ENCODE assay signal across 20 mouse cellular contexts in the genomic region with DNA sequence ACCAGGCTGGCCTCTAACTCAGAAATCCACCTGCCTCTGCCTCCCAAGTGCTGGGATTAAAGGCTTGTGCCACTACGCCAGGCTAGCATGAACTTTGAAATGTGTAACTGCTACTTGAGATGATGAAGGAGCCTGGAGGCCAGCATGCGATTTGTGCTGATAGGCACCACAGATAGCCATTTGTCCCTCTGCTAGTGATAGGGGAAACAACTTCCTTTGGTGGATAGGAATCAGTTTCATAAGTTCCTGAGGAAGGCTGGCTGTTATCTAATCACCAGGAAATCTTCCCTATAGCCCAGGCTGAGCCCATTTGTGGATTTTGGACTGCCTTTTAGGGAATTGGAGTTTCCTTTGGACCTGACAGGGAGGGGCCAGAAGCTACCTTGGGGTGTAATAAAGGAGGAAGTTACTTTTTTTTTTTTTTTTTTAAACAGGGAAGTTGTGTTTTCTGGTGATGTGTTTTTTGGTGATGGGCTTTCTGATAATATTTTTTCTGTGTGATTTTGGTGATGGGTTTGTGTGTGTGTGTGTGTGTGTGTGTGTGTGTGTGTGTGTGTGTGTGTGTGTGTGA. TPM values are rescaled to one million over a fixed set of nuclear protein-coding genes. Genes with fewer than 3 reads are reported as not detected.
DNase-seq lines count a peak whose midpoint lies in the region; ATAC-seq and TF ChIP-seq lines count a peak whose summit lies in the region.
"Had no signal": no experiment of that assay in that cellular context is flagged by ENCODE, and none has a peak within 500 bp of the region (broad histone marks: within the 10 kb centered on the region; RNA-seq: fewer than 3 reads in every experiment).

No protein-coding gene starts in this region.

- no peaks in the 10 kb centered on the region for H3K9me3 ChIP-seq in MEL (replicated peaks; ENCODE audit: insufficient read depth, low read length)
- H3K9me3 ChIP-seq: intestine, embryonic 15.5 days had no signal

- H3K27ac ChIP-seq in gastrocnemius, adult 2 months, result peak overlapping the region; percentile 41
- H3K27ac ChIP-seq in MEL (ENCODE audit: control insufficient read depth, low read depth, low read length), result peak overlapping the region; percentile 76
- H3K27ac ChIP-seq: embryonic facial prominence, embryonic 10.5 days; forebrain, embryonic 13.5 days; heart, adult 2 months; hindbrain, embryonic 10.5 days; hindbrain, embryonic 14.5 days; intestine, embryonic 15.5 days had no signal

- H3K4me3 ChIP-seq in gastrocnemius, adult 2 months, result no peak overlapping the region
- 0 out of 4 replicates have a peak overlapping the region, but pooled peaks of 1 of the 2 experiments have one; percentile 0 for H3K4me3 ChIP-seq in MEL (ENCODE audit: control insufficient read depth in 1 of 2, insufficient read depth in 1 of 2, low read depth in 2 of 2, low read length in 2 of 2)
- H3K4me3 ChIP-seq: embryonic facial prominence, embryonic 10.5 days; forebrain, embryonic 13.5 days; heart, adult 2 months; heart, embryonic 12.5 days; hindbrain, embryonic 10.5 days; intestine, embryonic 15.5 days had no signal

- no peak for DNase-seq in gastrocnemius, adult 2 months
- no peak for DNase-seq in gastrocnemius, postnatal 36 days
- DNase-seq in MEL (ENCODE audit: low read depth, low spot score) (peak; percentile 80), MN1 (ENCODE audit: low spot score) (no peak)
- DNase-seq in cerebellum, adult 11-12 months, result no peak
- DNase-seq in frontal cortex, postnatal 14 days (ENCODE audit: low spot score in 2 of 2), result no peak
- DNase-seq: adrenal gland, adult 2 months; adrenal gland, postnatal 25 days; cerebellum, adult 11 months; cerebellum, adult 9-11 months; cerebellum, postnatal 36 days; forebrain, postnatal 0 days; heart, adult 2 months had no signal

- H3K36me3 ChIP-seq in MEL (ENCODE audit: control insufficient read depth in 1 of 2, insufficient read depth in 2 of 2, low read length in 2 of 2), result peaks cover 0 to 11% of the 10 kb centered on the region in 2 experiments; a peak in 2 of 4 replicates
- H3K36me3 ChIP-seq: intestine, embryonic 15.5 days had no signal

- intact Hi-C loops in gastrocnemius, adult 2 months (cut with DNase I), result no loop called here
- intact Hi-C loops in gastrocnemius, postnatal 36 days (cut with DNase I), result no loop called here

- no peak for TF ChIP-seq RAD21 in MEL (IDR thresholded peaks at IDR 0.05; ENCODE audit: low read depth, low read length)

- no peak for TF ChIP-seq POLR2A in MEL (IDR thresholded peaks at IDR 0.05; ENCODE audit: control insufficient read depth in 1 of 2, insufficient read depth in 1 of 2, low read depth in 1 of 2, low read length in 2 of 2, poor library complexity in 1 of 2)

- H3K4me1 ChIP-seq in MEL (ENCODE audit: control insufficient read depth in 1 of 2, insufficient read depth in 2 of 2, low read length in 2 of 2), result peaks cover 9 to 18% of the 10 kb centered on the region in 2 experiments
- H3K4me1 ChIP-seq: embryonic facial prominence, embryonic 10.5 days; forebrain, embryonic 13.5 days; heart, embryonic 12.5 days; intestine, embryonic 15.5 days had no signal

- H3K79me2 ChIP-seq in MEL (ENCODE audit: control insufficient read depth, insufficient read depth, low read length, poor library complexity), result no peaks in the 10 kb centered on the region

- TF ChIP-seq EP300 in MEL (IDR thresholded peaks at IDR 0.05; ENCODE audit: low read depth in 1 of 2, low read length in 2 of 2), result peak; percentile 16 to 77; a peak in 3 of 4 replicates

- H3K27me3 ChIP-seq in MEL (ENCODE audit: control insufficient read depth in 1 of 2, insufficient read depth in 2 of 2, low read length in 2 of 2), result no peaks in the 10 kb centered on the region
- H3K27me3 ChIP-seq: forebrain, embryonic 13.5 days; heart, embryonic 12.5 days; intestine, embryonic 15.5 days had no signal

- no peak overlapping the region for H3K9ac ChIP-seq in MEL (ENCODE audit: control insufficient read depth, low read depth, low read length, poor library complexity, severe bottlenecking)
- H3K9ac ChIP-seq: forebrain, embryonic 13.5 days; forebrain, postnatal 0 days; heart, embryonic 12.5 days; hindbrain, embryonic 14.5 days; intestine, embryonic 15.5 days had no signal

- peak; percentile 41 for ATAC-seq in granulocyte monocyte progenitor cell, adult 5-6 weeks (replicated peaks; ENCODE audit: poor library complexity, severe bottlenecking)
- ATAC-seq: forebrain, embryonic 13.5 days; forebrain, postnatal 0 days; intestine, embryonic 15.5 days had no signal

- no peak for TF ChIP-seq CTCF in gastrocnemius, adult 2 months (IDR thresholded peaks at IDR 0.05)
- no peak for TF ChIP-seq CTCF in MEL (IDR thresholded peaks at IDR 0.05 in 2 of 3, conservative IDR thresholded peaks at IDR 0.05 in 1 of 3; ENCODE audit: control insufficient read depth in 1 of 3, insufficient read depth in 1 of 3, low read depth in 2 of 3, low read length in 3 of 3, poor library complexity in 1 of 3, severe bottlenecking in 1 of 3)

TF ChIP-seq in MEL, 35 proteins besides CTCF, POLR2A, EP300 and RAD21:
- TF ChIP-seq MAX (IDR thresholded peaks at IDR 0.05; ENCODE audit: low read length) (0 out of 2 replicates have a peak, but pooled peaks have one; percentile 37), ZC3H11A (IDR thresholded peaks at IDR 0.05; ENCODE audit: low read depth, low read length) (no peak), MAZ (IDR thresholded peaks at IDR 0.05; ENCODE audit: low read depth, low read length) (peak; percentile 20; the same call in 1 of the 2 replicates), MYB (IDR thresholded peaks at IDR 0.05; ENCODE audit: low read depth, low read length) (no peak), HCFC1 (IDR thresholded peaks at IDR 0.05; ENCODE audit: low read depth, low read length) (no peak), USF1 (IDR thresholded peaks at IDR 0.05; ENCODE audit: low read depth, low read length) (no peak), TBP (IDR thresholded peaks at IDR 0.05; ENCODE audit: low read depth, low read length) (0 out of 2 replicates have a peak, but pooled peaks have one; percentile 9), MXI1 (IDR thresholded peaks at IDR 0.05; ENCODE audit: low read depth, low read length) (peak; percentile 44; the same call in 1 of the 2 replicates), ZNF384 (IDR thresholded peaks at IDR 0.05; ENCODE audit: low read depth, low read length) (peak; percentile 94), USF2 (IDR thresholded peaks at IDR 0.05; ENCODE audit: borderline replicate concordance in 1 of 2, insufficient read depth in 1 of 2, low read depth in 1 of 2, low read length in 2 of 2) (no peak), GABPA (IDR thresholded peaks at IDR 0.05; ENCODE audit: low read depth, low read length) (no peak), ZKSCAN1 (IDR thresholded peaks at IDR 0.05; ENCODE audit: low read depth, low read length) (no peak), ELF1 (IDR thresholded peaks at IDR 0.05; ENCODE audit: low read depth, low read length) (no peak), GATA1 (IDR thresholded peaks at IDR 0.05; ENCODE audit: low read depth, low read length) (peak; percentile 68), ETS1 (IDR thresholded peaks at IDR 0.05; ENCODE audit: low read depth, low read length) (no peak)

RNA-seq across cellular contexts. Expression of gene Chac1, which starts 8.8 kb away (rescaled TPM):
- 10 to 100 TPM; 30.1 to 90.4 TPM for total RNA-seq in gastrocnemius, adult 2 months (2021)
- total RNA-seq in gastrocnemius, postnatal 36 days (2021), result 10 to 100 TPM; 40.1 to 82.4 TPM
- 3.6 and 33.0 TPM in 2 replicates for total RNA-seq in MEL (2012; rRNA removed)
- 1 to 10 TPM in 1 of 2 experiments, not detected in 1; 6.4 TPM for polyA plus RNA-seq in MEL (2012; ENCODE audit: insufficient read depth in 1 of 2, insufficient read length in 2 of 2, low read depth in 1 of 2, low replicate concordance in 2 of 2, missing spikeins in 1 of 2)
- not detected in 2 replicates for total RNA-seq in granulocyte monocyte progenitor cell, adult 5-6 weeks (2014; fragmentation: Nextera tagmentation)
- total RNA-seq in granulocyte monocyte progenitor cell, adult 5-6 weeks (2017), result not detected in 2 replicates

RNA-seq across cellular contexts. Expression of gene Dll4, which starts 34.2 kb away (rescaled TPM):
- total RNA-seq in gastrocnemius, adult 2 months (2021), result 1 to 10 TPM; 3.8 to 4.8 TPM
- 1 to 10 TPM; 5.1 to 5.5 TPM for total RNA-seq in gastrocnemius, postnatal 36 days (2021)
- total RNA-seq in MEL (2012; rRNA removed), result 0.16 TPM in 1 of 2 replicates, not detected in the other
- polyA plus RNA-seq in MEL (2012; ENCODE audit: insufficient read depth in 1 of 2, insufficient read length in 2 of 2, low read depth in 1 of 2, low replicate concordance in 2 of 2, missing spikeins in 1 of 2), result under 1 TPM in 1 of 2 experiments, not detected in 1; 0.18 TPM
- not detected in 2 replicates for total RNA-seq in granulocyte monocyte progenitor cell, adult 5-6 weeks (2014; fragmentation: Nextera tagmentation)
- total RNA-seq in granulocyte monocyte progenitor cell, adult 5-6 weeks (2017), result not detected in 2 replicates
